Mouse (Mus musculus): ENCODE measurements around the gene Mier3.

Mier3 gene

DNA sequence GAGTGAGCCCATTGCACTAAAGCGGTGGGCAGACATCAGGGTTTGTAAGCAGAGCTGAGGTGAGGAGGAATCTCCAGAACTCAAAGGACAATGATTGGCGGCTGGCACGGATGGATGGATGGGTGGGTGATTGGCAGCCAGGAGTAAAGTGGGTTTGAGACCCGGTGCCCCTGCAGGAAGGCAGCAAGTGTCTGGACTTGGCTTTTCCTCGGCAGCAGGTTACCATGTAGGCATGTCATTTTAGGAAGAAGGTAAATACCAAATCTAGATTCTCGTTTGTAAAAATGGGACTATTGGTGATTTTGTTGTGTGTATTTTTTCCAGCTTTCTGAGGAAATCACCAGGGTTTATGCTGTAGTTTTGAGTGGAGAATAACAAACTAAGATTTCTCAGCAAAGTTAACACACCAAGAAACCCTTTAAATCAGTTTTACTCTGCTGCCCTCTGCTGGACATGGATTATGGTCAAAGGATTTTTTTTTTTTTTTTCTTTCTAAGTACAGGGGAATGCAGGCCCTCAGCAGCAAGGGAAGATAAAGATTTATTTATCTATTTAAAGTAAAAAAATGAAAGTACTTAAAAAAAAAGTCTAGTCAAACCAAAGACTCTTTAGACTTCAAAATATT, 61.3 kb downstream of the Mier3 start:
- DNase-seq (ENCODE audit: low read depth, low spot score): peak; percentile 85
- Histone ChIP-seq H3K27me3 (ENCODE audit: control insufficient read depth, insufficient read depth, low read length, poor library complexity, severe bottlenecking) (no peaks in the 10 kb centered on the region), H3K36me3 (ENCODE audit: control insufficient read depth, insufficient read depth, low read length, poor library complexity, severe bottlenecking) (no peaks in the 10 kb centered on the region)

- no peak for DNase-seq (ENCODE audit: low read depth, low spot score)
- H3K27me3 ChIP-seq (ENCODE audit: control insufficient read depth, insufficient read depth, low read length, poor library complexity, severe bottlenecking): no peaks in the 10 kb centered on the region
- H3K36me3 ChIP-seq (ENCODE audit: control insufficient read depth, insufficient read depth, low read length, poor library complexity, severe bottlenecking): peaks cover 3% of the 10 kb centered on the region
These were observed 63.6 kb downstream of the Mier3 start for GRCm38 (mm10) chr13:111744233-111745000.

- Histone ChIP-seq H3K36me3 (ENCODE audit: control insufficient read depth, insufficient read depth, low read length, poor library complexity, severe bottlenecking) (peaks cover 7% of the 10 kb centered on the region), H3K27me3 (ENCODE audit: control insufficient read depth, insufficient read depth, low read length, poor library complexity, severe bottlenecking) (no peaks in the 10 kb centered on the region)
- no peak for DNase-seq (ENCODE audit: low read depth, low spot score)
These were observed 64.4 kb downstream of the Mier3 start for GRCm38 (mm10) chr13:111745216-111745615.

GRCm38 (mm10) chr13:111746831-111747230, 66.1 kb downstream of the Mier3 start:
- Histone ChIP-seq H3K36me3 (ENCODE audit: control insufficient read depth, insufficient read depth, low read length, poor library complexity, severe bottlenecking) (peaks cover 16% of the 10 kb centered on the region), H3K27me3 (ENCODE audit: control insufficient read depth, insufficient read depth, low read length, poor library complexity, severe bottlenecking) (no peaks in the 10 kb centered on the region)
- DNase-seq (ENCODE audit: low read depth, low spot score): no peak

- peak; percentile 25 for DNase-seq (ENCODE audit: low read depth, low spot score)
- no peaks in the 10 kb centered on the region for H3K27me3 ChIP-seq (ENCODE audit: control insufficient read depth, insufficient read depth, low read length, poor library complexity, severe bottlenecking)
- H3K36me3 ChIP-seq (ENCODE audit: control insufficient read depth, insufficient read depth, low read length, poor library complexity, severe bottlenecking): peaks cover 19% of the 10 kb centered on the region
These were observed 67.7 kb downstream of the Mier3 start for GRCm38 (mm10) chr13:111748301-111749062.

DNA sequence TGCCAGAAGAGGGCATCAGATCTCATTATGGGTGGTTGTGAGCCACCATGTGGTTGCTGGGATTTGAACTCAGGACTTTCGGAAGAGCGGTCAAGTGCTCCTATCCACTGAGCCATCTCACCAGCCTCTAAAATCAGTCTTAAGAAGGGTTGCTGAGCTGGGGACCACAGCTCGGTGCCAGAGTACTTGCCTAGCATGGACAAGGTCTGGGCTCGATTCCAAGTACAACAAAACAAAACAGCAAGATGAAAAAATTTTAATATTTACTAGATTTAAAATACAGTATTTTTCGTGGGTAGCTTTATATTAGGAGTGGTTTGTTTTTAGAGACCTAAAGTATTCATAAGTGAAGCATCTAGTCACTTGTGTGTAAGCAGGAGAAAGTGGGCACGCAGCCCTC, 72.5 kb downstream of the Mier3 start:
- no peaks in the 10 kb centered on the region for H3K27me3 ChIP-seq (ENCODE audit: control insufficient read depth, insufficient read depth, low read length, poor library complexity, severe bottlenecking)
- DNase-seq (ENCODE audit: low read depth, low spot score): no peak
- H3K36me3 ChIP-seq (ENCODE audit: control insufficient read depth, insufficient read depth, low read length, poor library complexity, severe bottlenecking): peaks cover 28% of the 10 kb centered on the region

- H3K36me3 ChIP-seq (ENCODE audit: control insufficient read depth, insufficient read depth, low read length, poor library complexity, severe bottlenecking): peaks cover 29% of the 10 kb centered on the region
- DNase-seq (ENCODE audit: low read depth, low spot score): no peak
- no peaks in the 10 kb centered on the region for H3K27me3 ChIP-seq (ENCODE audit: control insufficient read depth, insufficient read depth, low read length, poor library complexity, severe bottlenecking)
These were observed 74.6 kb downstream of the Mier3 start for GRCm38 (mm10) chr13:111755377-111755776.

GRCm38 (mm10) chr13:111755937-111756336, 75.2 kb downstream of the Mier3 start:
- DNase-seq (ENCODE audit: low read depth, low spot score): no peak
- H3K27me3 ChIP-seq (ENCODE audit: control insufficient read depth, insufficient read depth, low read length, poor library complexity, severe bottlenecking): no peaks in the 10 kb centered on the region
- peaks cover 29% of the 10 kb centered on the region for H3K36me3 ChIP-seq (ENCODE audit: control insufficient read depth, insufficient read depth, low read length, poor library complexity, severe bottlenecking)

DNA sequence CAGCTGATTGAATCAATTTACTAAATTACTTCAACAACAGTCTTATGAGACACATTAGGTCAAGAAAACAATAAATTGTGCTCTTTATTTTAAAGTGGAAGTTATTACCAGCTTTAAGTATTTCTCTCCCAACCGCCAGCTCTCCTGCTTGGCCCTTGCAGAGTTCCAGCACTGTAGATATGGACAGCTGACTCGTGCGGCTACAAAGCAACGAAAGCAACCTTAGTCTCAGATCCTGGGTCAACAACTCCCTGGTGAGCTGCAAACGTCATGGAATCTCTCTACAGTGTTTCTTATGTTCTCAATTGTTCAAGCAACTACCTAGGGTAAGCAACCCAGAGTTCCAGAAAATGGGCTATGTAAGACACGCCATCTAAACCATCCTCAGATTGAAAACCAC, 76.2 kb downstream of the Mier3 start:
- peaks cover 28% of the 10 kb centered on the region for H3K36me3 ChIP-seq (ENCODE audit: control insufficient read depth, insufficient read depth, low read length, poor library complexity, severe bottlenecking)
- no peak for DNase-seq (ENCODE audit: low read depth, low spot score)
- H3K27me3 ChIP-seq (ENCODE audit: control insufficient read depth, insufficient read depth, low read length, poor library complexity, severe bottlenecking): no peaks in the 10 kb centered on the region

DNA sequence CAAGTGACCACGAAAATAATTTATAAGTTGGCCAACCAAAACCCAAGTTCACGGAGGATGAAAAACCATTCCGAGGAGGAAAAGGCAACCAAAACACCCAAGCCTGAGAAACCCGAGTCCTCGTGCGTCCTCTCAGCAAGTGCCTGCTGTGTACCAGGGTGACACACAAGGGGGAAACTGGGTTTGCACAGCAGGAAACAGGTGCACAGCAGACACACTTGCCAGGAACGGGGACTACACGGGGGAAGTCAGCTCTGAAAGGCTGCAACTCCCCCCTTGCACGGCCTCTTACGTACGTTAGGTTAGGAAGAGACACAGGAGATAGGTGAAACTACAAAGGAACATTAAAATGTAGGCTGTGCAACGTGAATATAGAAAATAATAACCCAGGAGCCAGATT, 81.7 kb downstream of the Mier3 start:
- H3K36me3 ChIP-seq (ENCODE audit: control insufficient read depth, insufficient read depth, low read length, poor library complexity, severe bottlenecking): peaks cover 42% of the 10 kb centered on the region
- no peak for DNase-seq (ENCODE audit: low read depth, low spot score)
- H3K27me3 ChIP-seq (ENCODE audit: control insufficient read depth, insufficient read depth, low read length, poor library complexity, severe bottlenecking): no peaks in the 10 kb centered on the region
